Mouse (Mus musculus) megakaryocyte, embryonic 14.5 days (primary cell): ENCODE data around the gene Usp17ld.

Experiments
- FLI1 ChIP-seq: IDR thresholded peaks from 2 replicates; pipeline ENCODE4 v1.6.1; 2012; ENCODE audit warnings: low read length, inconsistent platforms, mixed read lengths
- GATA1 ChIP-seq: IDR thresholded peaks from 3 replicates; pipeline ENCODE4 v1.6.1; 2012; ENCODE audit warnings: mixed read lengths, low read length, inconsistent platforms, borderline replicate concordance

DNA sequence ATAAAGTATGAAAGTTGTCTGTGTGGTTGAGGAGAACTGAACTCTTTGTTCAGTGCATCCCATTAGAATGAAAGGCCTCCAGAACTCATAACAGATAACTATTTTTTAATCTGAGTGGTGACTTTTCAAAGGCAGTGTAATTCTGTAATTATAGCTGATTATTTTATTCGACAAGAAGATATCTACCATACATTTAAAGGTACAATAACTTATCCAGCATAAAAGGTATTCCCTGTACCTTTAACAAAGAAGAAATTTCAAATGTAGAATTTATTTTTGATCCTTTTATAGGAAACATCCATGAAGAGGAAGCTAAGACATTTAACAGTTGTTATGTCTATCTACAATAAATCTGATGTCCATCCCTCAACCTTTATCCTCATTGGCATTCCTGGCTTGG is 40.7 kb downstream of the Usp17ld start, which contains the start of gene Olfr593:
- TF ChIP-seq GATA1 (no peak), FLI1 (no peak)
